Mouse (Mus musculus) adrenal gland, postnatal 4 days (tissue): ENCODE data around the gene Phykpl. TPM values are rescaled to one million over a fixed set of nuclear protein-coding genes. Genes with fewer than 3 reads are reported as not detected.
"Not testable (repeated sequence)": the region's sequence is repeated elsewhere in the genome, so short reads cannot be mapped to it uniquely, and the experiment has no call there.

Source experiments
- DNase-seq, 2 experiments: peaks; one replicate each; pipeline ENCODE4 v3.0.0; 2021 to 2022; ENCODE audit warnings: low spot score in 2 of 2, mixed read lengths in 2 of 2
- total RNA-seq, 2 experiments: library from RNA; stranded (reverse); gene quantifications; 2 replicates each; pipeline ENCODE4 v1.2.3; 2021

Gene Phykpl
- total RNA-seq, 2 experiments from 2014 or later = 39.2 to 42.2 TPM

DNA sequence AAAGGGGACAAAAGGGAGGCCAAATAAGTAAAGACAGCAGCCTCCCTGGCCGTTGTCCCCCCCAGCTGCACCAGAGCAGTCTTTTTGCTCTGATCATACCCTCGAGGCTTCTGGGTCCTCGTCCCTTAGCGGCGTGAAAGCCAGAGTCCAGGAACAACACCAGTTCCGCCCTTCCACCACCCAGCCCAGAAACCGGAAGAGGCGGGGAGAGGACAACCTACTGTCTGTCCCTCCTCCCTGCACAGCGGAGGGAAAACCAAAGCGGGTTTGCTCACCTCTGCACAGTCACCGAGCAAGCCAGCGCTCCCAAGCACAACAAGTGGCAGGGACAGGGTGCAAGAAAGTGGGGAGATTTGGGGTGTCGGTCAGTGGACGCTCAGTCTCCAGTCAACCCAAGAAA lies 31.0 kb downstream of the Phykpl start:
- peak; percentile 36 to 69 for DNase-seq

DNA sequence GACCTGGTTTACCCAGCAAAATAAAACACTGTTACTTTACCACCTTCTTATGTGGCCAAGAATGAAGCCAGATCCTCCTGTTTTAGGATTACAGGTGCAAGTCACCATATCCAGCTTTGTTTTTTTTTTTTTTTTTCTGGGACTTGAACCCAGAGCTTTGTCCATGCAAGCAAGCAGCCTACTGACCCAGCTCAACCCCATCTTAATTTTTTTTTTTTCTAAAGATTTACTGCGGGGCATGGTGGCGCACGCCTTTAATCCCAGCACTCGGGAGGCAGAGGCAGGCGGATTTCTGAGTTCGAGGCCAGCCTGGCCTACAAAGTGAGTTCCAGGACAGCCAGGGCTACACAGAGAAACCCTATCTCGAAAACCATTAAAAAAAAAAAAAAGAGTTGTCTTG lies 31.6 kb downstream of the Phykpl start:
- DNase-seq = not testable (repeated sequence)

DNA sequence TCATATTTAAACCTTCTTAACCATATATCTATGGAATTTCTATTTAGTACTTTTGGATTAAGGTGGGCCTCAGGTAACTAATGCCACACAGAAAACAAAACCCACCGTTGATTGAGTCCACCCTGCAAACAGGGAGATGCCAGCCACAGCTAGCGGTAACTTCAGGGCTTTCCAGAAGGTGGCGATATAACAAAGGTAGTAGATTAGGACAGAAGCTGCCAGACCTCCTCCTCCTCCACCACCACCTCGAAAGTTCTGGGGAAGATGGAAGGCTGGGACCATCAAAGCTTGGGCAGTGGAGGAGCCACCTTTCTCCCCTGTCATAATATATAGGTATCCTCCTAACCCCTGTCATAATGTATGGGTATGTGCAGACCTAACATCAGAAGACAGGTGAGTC lies 33.1 kb downstream of the Phykpl start:
- DNase-seq = peak in 1 of 2 experiments; percentile 43

DNA sequence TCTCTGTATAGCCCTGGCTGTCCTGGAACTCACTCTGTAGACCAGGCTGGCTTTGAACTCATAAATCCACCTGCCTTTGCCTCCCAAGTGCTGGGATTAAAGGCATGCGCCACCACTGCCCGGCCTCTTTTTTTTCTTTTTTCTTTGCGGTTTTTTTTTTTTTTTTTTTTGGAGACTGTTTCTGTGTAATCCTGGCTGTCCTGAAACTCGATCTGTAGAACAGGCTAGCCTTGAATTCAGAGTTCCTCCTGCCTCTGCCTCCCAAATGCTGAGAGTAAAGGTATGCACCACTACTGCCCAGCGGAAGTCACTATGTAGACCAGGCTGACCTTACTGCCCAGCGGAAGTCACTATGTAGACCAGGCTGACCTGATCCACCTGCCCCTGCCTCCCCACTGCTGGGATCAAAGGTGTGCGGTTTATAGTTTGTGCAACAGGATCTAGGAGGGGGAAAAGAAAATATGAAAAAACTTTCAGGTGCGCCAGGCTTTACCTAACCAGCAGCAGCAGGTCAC lies 34.4 kb downstream of the Phykpl start:
- no peak for DNase-seq

DNA sequence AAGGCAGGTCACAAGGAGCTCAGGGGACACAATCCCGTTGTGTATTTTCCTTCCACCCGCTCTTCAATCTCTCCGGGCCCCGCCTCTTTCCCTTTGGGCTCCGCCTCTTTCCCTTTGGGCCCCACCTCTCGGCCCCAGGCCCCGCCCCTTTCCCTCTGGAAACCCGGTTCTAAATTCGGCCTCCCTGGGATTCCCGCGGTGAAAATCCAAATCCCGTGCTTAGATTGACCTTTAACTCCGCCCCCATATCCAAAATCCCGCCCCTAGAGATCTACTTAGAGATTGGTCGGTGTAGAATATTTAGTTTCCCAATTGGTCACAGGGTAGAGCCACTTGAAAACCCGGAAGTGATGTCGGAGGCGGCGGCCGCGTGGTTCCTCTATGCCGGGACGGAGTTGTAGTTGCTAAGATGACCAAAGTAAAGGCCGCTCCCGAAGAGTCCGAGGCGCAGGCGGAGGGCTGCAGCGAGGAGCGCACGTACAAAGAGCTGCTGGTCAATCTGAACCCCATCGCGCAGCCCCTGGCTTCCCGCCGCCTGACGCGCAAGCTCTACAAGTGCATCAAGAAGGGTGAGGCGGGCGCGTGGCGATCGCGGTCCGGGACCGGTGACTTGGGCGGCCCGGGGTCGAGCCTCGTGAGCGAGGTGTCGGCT lies 35.0 kb downstream of the Phykpl start, which contains the start of gene Nhp2:
TSS of gene Nhp2 (plus strand) at position 327 of the 652 bp plus-strand sequence.
- DNase-seq = peak; percentile 82 to 95

DNA sequence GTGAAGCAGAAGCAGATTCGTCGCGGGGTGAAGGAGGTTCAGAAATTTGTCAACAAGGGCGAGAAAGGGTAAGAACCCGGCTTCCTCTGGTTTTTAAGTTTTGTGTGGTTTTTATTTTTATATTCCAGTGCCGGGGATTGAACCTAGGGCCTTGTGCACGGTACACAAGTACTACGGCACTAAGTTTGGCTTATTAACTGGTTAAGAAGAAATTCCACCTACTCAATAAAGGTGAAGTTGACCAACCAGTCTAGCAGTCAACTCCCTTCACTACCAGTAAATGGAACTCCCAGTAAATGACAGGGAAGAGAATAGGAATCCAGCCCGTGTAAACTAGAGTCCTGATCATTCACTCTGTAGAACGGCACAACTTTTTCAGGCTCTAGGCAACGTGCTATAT lies 35.5 kb downstream of the Phykpl start:
- no peak for DNase-seq

DNA sequence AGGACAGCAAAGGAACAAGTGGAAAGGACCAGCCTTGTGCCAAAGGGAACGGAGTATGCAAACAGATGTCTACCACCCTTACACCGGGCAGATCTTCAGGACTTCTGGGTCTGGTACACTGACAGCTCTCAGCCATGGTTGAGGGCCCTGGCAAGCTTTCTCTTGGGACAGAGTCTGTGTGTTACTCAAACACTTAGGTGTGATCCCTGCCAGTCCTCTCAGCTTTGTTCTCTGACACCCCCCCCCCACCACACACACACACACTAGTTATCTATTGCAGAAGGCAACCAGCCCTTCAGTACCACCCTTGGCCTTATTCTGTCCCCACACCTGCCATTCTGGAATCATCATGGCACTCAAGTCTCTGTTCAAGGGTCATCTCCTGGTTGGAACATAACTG lies 37.2 kb downstream of the Phykpl start:
- no peak for DNase-seq

DNA sequence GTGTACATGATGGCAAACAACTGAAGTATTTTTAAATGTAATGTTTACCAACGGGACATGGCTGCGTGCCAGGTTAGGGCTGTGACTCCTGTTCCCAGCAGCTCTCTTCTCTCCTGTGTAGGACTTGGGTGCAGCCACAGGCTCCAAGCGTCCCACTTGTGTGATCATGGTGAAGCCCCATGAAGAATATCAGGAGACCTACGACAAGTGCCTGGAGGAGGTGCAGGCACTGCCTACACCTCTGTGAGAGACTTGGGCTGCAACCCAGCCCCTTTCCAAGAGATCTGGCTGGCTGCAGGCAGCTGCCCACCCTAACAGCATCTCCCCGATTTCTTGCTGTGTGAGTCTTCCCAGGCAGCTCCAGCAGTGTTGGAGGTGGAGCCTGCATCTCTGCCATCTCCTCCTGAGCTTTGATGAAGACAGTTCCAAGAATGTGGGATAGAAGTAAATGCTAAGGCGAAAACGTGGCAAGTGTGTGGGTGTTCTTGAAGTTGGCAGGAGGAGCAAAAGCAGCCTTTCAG lies 38.5 kb downstream of the Phykpl start:
- DNase-seq = no peak

DNA sequence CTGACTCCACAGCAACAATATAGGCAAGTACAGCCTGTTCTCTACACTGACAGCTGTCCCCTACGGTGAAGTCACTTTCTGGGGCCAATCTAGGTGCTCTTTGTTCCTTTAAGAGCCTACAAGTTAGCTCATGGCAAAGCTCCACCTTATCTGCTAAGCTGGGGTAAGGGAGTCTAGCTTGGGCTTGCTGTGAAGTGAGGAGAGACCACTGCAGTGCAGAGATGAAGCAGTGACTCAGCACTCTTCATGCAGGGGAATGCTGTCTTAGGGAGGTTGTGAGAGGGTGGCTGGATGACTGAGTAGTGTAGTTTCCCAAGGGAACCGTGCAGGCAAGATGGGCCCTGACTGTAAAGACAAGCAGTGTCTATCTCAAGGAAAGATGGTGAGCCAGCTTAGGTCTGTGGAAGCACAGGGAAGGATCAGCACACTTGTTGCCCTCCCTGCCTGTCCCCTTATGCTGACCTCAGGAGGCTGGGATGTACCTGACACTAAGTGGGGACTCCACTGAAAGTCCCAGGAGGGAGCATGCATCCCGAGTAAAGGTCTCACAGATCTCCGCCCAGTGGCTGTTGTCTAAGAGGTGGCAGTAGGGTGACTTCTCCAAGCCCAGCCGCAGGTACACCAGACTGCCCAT lies 40.7 kb downstream of the Phykpl start:
- no peak for DNase-seq

DNA sequence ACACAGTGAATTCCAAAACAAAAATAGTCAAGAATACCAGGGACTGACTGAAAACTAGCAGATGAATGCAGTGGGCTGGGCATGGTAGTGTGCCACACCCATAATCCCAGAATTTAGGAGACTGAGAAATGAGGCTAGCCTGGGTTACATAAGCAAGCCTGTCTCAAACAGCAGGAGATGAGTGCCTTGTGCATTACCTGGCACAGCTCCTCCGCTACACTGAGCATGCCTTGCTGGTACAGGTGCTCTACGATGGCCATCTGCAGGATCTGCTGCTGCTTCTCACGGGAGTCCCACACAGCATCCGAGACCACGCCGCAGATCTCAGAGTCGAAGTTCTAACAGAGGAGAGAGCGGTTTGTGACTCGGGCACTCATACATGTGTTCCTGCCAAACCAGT lies 42.9 kb downstream of the Phykpl start:
- no peak for DNase-seq

DNA sequence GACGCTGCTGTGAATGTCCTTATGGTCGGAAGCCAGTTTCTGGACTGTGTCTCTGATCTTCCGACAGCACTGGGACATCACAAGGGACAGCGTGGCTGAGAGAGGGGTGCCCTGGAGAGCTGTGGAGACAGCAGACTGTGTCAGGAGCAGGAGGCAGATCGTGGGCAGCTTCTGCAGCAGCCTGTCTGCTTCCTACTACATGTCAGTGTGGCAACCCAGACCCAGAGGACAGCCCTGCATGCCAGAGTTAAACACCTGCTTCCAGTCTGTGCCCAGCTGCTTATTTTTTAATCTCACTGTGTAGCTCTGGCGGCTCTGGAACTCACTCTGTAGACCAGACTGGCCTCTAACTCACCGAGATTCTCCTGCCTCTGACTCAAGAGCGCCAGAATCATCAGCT lies 43.4 kb downstream of the Phykpl start:
- no peak for DNase-seq

DNA sequence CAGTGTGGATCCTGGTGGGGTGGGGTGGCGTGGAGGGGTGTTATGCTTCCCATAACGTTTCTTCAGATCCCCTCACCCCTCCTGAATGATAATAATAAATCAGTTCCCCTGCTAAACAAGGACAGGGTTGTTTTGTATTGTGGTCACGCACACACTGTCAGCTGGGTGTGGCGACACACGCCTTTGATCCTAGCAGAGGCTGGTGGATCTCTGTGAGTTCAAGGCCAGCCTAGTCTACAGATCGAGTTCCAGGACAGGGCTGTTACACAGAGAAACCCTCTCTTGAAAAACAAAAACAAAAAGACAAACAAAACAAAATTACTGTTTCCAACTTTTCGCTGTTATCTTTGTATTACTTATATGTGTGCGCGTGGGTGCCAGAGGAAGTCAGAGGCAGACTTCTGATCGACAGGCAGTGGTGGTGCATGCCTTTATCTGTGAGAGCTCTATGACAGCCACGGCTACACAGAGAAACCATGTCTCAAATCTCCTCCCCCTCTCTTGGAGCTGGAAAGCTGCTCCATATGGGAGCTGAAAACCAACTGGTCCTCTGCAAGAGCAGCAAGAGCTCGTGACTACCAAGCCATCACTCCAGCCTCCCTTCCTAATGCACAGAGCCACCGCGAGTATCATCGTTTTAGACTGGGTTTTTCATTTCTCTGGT lies 45.2 kb downstream of the Phykpl start:
- DNase-seq = no peak

DNA sequence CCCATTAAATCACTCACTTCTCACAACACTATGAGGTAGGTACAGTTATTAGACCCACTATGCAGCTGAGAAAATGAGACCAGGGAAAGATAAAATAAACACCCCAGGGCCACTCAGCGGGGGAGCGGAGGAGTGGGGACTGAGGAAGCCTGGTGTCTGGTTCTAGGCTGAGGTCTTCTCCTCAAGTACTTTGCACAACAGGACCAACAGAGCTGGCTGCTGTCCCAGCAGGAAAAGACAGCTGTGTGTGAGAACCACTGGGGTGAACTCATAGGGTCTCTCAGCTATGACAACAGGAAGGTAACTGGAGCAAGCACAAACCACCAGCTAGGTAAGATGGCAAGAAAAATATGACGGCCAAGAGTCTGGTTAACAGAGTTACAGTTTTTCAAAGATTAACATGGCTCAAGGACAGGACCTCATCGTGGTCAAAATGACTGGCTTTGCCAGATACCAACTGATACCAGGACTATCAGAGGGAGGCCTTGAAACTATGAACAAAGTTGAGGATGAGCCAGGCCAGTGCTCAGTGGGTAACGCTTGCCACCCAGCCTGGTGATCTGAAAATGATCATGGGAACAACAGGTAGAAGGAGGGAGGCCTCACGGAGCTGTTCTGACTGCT lies 47.7 kb downstream of the Phykpl start:
- DNase-seq = no peak

DNA sequence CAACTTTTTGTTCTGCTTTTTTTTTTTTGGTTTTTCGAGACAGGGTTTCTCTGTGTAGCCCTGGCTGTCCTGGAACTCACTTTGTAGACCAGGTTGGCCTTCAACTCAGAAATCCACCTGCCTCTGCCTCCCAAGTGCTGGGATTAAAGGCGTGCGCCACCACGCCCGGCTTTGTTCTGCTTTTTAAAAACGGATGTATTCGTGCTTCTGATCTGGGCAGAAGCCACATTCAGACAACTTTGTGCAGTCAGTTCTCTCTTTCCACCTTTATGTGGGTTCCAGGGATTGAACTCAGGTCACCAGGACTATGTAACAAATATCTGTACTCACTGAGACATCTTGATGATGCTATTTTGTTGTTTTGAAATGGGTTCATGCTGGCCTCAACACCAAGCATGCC lies 48.6 kb downstream of the Phykpl start:
- not testable (repeated sequence) for DNase-seq

DNA sequence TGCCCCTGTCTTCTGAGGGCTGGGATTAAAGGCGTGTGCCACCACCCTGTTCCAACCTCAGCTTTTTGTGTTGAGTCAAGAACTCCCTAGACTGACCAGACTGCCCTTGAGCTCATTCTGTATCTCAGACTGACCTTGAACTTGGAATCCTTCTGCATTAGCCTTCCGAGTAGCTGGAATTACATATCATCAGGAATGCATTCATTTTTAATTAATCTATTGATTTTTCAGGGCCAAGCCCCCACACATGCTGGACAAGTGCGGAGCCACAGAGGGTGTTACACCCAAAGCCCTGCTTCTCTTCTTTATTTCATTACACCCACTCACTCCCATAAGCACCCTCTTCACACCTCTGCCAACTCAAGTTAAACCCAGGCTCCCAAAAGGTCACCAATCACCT lies 49.2 kb downstream of the Phykpl start:
- DNase-seq = no peak

DNA sequence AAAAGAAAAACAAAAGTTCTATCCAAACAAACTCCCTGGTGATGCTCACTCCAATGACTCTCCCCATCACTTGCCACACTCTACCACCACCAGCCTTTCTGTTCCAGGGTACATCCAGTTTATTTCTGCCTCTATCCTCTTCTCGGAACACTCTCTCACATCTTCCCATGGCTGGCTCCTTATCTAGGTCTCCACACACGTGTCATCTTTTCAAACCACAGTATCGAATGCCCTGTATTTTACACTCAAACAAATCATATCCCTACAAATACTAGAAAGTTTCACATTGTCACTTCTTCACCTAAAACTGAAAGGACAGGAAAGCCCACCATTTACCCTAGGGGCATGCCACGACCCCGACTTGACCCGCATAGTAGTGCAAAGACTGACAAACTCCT lies 50.6 kb downstream of the Phykpl start:
- DNase-seq = no peak

DNA sequence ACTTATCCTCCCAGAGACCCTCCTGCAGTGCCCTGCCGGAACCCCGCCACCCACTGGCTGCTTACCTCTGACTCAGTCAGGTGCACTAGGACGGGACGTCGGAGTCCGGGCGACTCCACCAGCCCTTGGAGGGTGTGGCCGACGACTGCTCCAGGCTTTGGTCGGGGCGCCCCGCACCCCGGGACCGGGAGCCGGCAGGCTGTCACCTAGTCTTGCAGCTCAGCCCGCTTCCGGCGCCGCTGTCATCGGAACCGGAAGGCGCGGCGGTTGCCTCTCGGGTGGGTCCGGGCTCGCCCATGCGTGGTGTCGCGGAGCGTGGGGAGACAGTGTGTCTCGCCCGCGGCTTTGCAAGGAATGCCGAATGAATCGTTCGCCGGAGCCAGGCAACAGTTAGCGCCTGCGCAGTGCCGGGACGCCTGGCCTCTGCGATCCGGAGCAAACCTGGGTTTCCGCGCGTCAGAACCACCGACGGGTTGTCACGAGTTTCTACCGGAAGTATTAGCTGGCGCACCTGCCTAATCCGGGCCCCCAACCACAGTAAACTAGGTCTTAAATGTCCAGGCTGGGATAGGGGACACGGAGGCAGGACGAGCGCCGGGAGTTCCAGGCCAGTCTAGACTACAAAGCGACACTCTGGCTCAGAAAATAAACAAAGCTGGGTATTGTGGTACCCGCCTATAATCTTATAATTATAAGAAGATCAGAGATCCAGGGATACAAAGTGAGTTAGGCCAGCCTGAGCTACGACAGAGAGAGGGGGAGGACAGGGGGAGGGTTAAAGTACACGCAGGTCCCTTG lies 51.2 kb downstream of the Phykpl start, which contains the start of gene Rmnd5b:
TSS of gene Rmnd5b (minus strand) at position 372 of the 798 bp plus-strand sequence.
- DNase-seq = peak; percentile 58 to 80

DNA sequence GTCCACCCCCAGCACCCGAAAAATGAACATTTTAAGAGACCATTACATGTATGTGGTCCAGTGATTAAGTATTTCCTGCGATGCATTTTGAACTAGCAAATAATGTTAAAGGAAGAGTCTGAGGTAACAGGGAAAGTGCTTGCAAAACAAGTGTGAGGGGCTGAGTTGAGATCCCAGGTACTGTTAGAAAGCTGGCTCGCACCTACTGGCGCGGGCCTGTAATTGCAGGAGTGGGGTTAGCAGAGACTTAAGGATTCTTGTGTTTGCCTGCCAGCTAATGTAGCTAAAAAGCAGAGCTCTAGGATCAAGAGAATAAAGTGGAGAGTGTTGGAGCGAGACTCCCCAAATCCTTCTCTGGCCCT lies 51.7 kb downstream of the Phykpl start:
- no peak for DNase-seq

DNA sequence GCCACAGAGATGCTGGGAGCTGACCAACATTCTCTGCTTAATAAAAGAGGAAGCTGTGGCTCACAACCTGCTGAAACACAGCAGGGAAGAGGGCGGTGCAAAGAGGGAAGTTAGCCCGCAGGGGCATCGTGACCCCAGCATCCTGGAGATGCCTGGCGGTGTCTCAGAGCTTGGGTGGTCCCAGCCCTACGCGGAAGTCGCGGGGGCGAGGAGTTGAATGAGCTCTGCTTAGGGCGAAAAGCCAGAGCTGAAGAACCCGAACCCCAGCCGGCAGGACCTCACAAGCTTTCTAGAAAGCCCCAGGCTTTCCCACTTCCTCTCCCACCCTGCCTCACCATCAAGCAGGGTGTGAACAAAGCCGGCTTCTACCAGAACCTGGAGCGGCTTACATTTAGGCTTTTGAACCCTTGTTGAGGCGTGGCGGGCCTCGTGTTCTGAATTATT lies 53.4 kb downstream of the Phykpl start:
- no peak for DNase-seq

DNA sequence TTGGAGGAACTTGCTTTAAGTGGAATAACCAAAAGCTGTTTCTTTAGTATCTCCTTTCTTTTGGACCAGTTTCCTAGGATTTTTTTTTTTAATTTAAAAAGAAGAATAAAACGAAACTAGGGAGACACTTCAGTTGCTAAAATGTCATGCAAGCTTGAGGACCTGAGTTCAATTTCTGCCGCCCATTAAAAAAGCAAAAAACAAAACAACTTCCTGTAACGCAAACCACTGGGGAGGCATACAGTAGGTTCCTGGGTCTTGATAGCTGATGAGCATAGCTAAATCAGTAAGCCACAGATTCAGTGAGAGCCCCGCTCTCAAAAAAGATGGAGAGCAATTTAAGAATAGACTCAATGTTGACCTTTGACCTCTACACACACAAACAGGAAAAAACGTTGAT lies 53.9 kb downstream of the Phykpl start:
- no peak for DNase-seq

DNA sequence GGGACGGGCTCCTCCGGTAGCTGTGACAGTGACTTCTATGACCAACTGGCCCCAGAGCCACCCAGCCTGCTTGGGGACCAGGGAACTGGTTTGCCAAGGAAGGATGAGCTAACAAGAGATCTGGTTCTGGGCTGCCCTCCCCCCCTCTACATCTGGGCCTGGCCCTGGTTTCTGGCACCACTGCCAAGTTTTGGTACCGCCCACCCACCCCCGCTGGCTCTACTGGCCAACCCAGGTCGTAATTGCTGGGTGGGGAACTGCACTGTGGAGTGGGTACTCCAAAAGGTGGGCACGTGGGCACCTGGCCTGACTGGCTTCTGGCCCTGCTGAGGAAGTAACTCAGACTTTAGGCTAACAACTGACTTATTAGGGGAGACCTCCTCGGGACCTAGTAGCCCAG lies 56.2 kb downstream of the Phykpl start:
- DNase-seq = no peak
